21 mouse cellular contexts compared by ENCODE assay signal in the genomic region with DNA sequence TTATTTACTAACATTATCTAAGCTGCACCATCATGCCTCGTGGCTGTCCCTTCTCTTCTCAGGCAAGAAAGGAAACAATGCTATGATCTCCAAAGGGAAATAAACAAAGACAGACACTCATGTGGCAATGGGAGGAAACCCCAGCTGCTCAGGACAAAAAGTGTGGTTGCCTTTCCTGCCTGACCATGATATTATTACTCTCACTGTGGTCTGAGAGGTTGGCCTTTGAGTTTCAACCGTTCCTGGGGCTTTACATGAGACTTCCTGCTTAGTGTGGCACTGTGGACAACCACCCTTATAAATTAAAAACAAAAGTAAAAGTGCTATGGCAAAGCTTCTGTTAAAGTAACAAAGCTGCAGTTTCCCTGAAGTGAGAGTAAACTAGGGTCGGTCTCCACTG. TPM values are rescaled to one million over a fixed set of nuclear protein-coding genes. Genes with fewer than 3 reads are reported as not detected.
"Had no signal": no experiment of that assay in that cellular context is flagged by ENCODE, and none has a peak within 500 bp of the region (broad histone marks: within the 10 kb centered on the region; RNA-seq: fewer than 3 reads in every experiment).

No protein-coding gene starts in this region.

- H3K36me3 ChIP-seq: limb, embryonic 10.5 days; limb, embryonic 13.5 days; liver, embryonic 12.5 days; liver, embryonic 15.5 days; neural tube, embryonic 12.5 days; neural tube, embryonic 15.5 days had no signal

- H3K4me1 ChIP-seq: limb, embryonic 10.5 days; limb, embryonic 13.5 days; liver, embryonic 12.5 days; liver, embryonic 15.5 days; neural tube, embryonic 12.5 days had no signal

- H3K4me3 ChIP-seq: layer of hippocampus, adult 2 months; limb, embryonic 10.5 days; limb, embryonic 13.5 days; liver, embryonic 12.5 days; liver, embryonic 15.5 days; neural tube, embryonic 12.5 days; neural tube, embryonic 15.5 days had no signal

- DNase-seq: kidney, adult 9 months; kidney, postnatal 14 days; layer of hippocampus, adult 9-11 months; liver; lung, adult 2 months; lung, postnatal 14 days; lung, postnatal 4 days; midbrain, embryonic 14.5 days; right cerebral cortex, adult 18-20 months; right cerebral cortex, postnatal 14 days; right cerebral cortex, postnatal 4 days; thymus, postnatal 36 days had no signal

- H3K27me3 ChIP-seq: limb, embryonic 13.5 days; liver, embryonic 12.5 days; liver, embryonic 15.5 days; neural tube, embryonic 12.5 days had no signal

- H3K9me3 ChIP-seq: limb, embryonic 10.5 days; limb, embryonic 13.5 days; liver, embryonic 12.5 days; liver, embryonic 15.5 days; neural tube, embryonic 12.5 days; neural tube, embryonic 15.5 days had no signal

- ATAC-seq: intestine, postnatal 0 days; liver, embryonic 12.5 days had no signal

RNA-seq across cellular contexts. Expression of gene Arhgap22, which starts 55.6 kb away (rescaled TPM):
- total RNA-seq: megakaryocyte-erythroid progenitor cell, adult 5-6 weeks had no signal
